Mouse (Mus musculus) testis, adult 2 months (tissue): Measurements from ENCODE around the gene Spink4.

Experiments
- CTCF ChIP-seq: fragments of 200-500 bp; IDR thresholded peaks from 2 replicates; pipeline ENCODE4 v1.5.1; 2012; ENCODE audit warnings: low read depth, mild to moderate bottlenecking, inconsistent platforms, low read length, moderate library complexity; ENCODE audit not compliant: control insufficient read depth, insufficient read depth, insufficient replicate concordance
- POLR2A ChIP-seq: fragments of 200-500 bp; IDR thresholded peaks from 2 replicates; pipeline ENCODE4 v1.6.1; 2012; ENCODE audit warnings: low read depth, mild to moderate bottlenecking, inconsistent platforms, low read length, moderate library complexity; ENCODE audit not compliant: control insufficient read depth

DNA sequence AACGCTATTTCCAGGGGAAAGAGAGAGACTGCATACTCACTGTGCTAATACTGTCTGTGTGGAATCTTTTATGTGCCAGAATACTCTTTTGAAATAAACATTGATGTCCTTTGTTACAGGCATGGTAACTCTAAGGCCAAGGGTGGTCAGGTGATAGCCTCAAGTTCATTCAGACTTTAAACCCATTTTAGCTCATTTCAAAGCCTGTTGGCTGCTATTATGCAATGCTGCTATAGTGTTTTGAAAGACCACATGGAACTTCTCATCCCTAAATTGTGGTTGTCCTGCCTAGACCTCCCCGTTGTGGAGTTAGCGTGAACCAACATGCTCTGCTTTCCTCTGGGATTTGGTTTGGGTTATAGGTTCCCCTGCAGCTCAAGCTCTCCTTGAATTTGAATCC lies 55.8 kb downstream of the Spink4 start:
- TF ChIP-seq POLR2A (no peak), CTCF (no peak)
